Mouse (Mus musculus): ENCODE measurements around the gene Gm20388. TPM values are rescaled to one million over a fixed set of nuclear protein-coding genes. Genes with fewer than 3 reads are reported as not detected.
"Not testable (repeated sequence)": the region's sequence is repeated elsewhere in the genome, so short reads cannot be mapped to it uniquely, and the experiment has no call there.

The Gm20388 gene
- total RNA-seq, 2 experiments from 2014 or later: 10.3 to 10.6 TPM

GRCm38 (mm10) chr8:120322956-120323448 lies 412.4 kb downstream of the Gm20388 start:
- intact Hi-C loops (cut with DNase I): loop anchor here (5.0 kb wide), 1 partner anchor 39 kb away; no protein-coding TSS in a partner anchor

GRCm38 (mm10) chr8:120324555-120324954 lies 413.9 kb downstream of the Gm20388 start:
- intact Hi-C loops (cut with DNase I): loop anchor here (5.0 kb wide), 1 partner anchor 38 kb away; no protein-coding TSS in a partner anchor
- DNase-seq (ENCODE audit: low spot score in 2 of 2): no peak

More at GRCm38 (mm10) chr8:120322956-120323448, 412.4 kb downstream of the Gm20388 start:
- no peak for DNase-seq (ENCODE audit: low spot score in 2 of 2)

- intact Hi-C loops (cut with DNase I): no loop called here
- no peak for DNase-seq (ENCODE audit: low spot score in 2 of 2)
Measured at GRCm38 (mm10) chr8:120325172-120325767, 414.6 kb downstream of the Gm20388 start.

- DNase-seq (ENCODE audit: low spot score in 2 of 2): no peak
- intact Hi-C loops (cut with DNase I): no loop called here
Measured at GRCm38 (mm10) chr8:120327131-120327554, 416.5 kb downstream of the Gm20388 start.

- DNase-seq (ENCODE audit: low spot score in 2 of 2): no peak
- intact Hi-C loops (cut with DNase I): no loop called here
Measured at GRCm38 (mm10) chr8:120328361-120329022, 417.9 kb downstream of the Gm20388 start.

GRCm38 (mm10) chr8:120329030-120329748 lies 418.5 kb downstream of the Gm20388 start:
- DNase-seq (ENCODE audit: low spot score in 2 of 2): no peak
- intact Hi-C loops (cut with DNase I): no loop called here

GRCm38 (mm10) chr8:120331027-120331426 lies 420.4 kb downstream of the Gm20388 start:
- no peak for DNase-seq (ENCODE audit: low spot score in 2 of 2)
- intact Hi-C loops (cut with DNase I): no loop called here

- DNase-seq (ENCODE audit: low spot score in 2 of 2): no peak
- intact Hi-C loops (cut with DNase I): no loop called here
Measured at GRCm38 (mm10) chr8:120332379-120333229, 422.0 kb downstream of the Gm20388 start.

GRCm38 (mm10) chr8:120333681-120334080 lies 423.0 kb downstream of the Gm20388 start:
- intact Hi-C loops (cut with DNase I): no loop called here
- no peak for DNase-seq (ENCODE audit: low spot score in 2 of 2)

- DNase-seq (ENCODE audit: low spot score in 2 of 2); intact Hi-C loops (cut with DNase I): not testable (repeated sequence)
Measured at GRCm38 (mm10) chr8:120334261-120334660, 423.6 kb downstream of the Gm20388 start.

GRCm38 (mm10) chr8:120334878-120335261 lies 424.2 kb downstream of the Gm20388 start:
- intact Hi-C loops (cut with DNase I): no loop called here
- DNase-seq (ENCODE audit: low spot score in 2 of 2): no peak

GRCm38 (mm10) chr8:120335262-120336086 lies 424.8 kb downstream of the Gm20388 start:
- no peak for DNase-seq (ENCODE audit: low spot score in 2 of 2)
- intact Hi-C loops (cut with DNase I): no loop called here

GRCm38 (mm10) chr8:120336087-120336380 lies 425.4 kb downstream of the Gm20388 start:
- intact Hi-C loops (cut with DNase I): no loop called here
- no peak for DNase-seq (ENCODE audit: low spot score in 2 of 2)

- intact Hi-C loops (cut with DNase I): no loop called here
- no peak for DNase-seq (ENCODE audit: low spot score in 2 of 2)
Measured at GRCm38 (mm10) chr8:120336909-120337555, 426.4 kb downstream of the Gm20388 start.

- DNase-seq (ENCODE audit: low spot score in 2 of 2): no peak
- intact Hi-C loops (cut with DNase I): no loop called here
Measured at GRCm38 (mm10) chr8:120337627-120338026, 427.0 kb downstream of the Gm20388 start.

GRCm38 (mm10) chr8:120338678-120339077 lies 428.0 kb downstream of the Gm20388 start:
- no peak for DNase-seq (ENCODE audit: low spot score in 2 of 2)
- intact Hi-C loops (cut with DNase I): no loop called here

- DNase-seq (ENCODE audit: low spot score in 2 of 2): no peak
- intact Hi-C loops (cut with DNase I): no loop called here
Measured at GRCm38 (mm10) chr8:120339743-120340142, 429.1 kb downstream of the Gm20388 start.

GRCm38 (mm10) chr8:120341124-120341523 lies 430.5 kb downstream of the Gm20388 start:
- intact Hi-C loops (cut with DNase I): no loop called here
- no peak for DNase-seq (ENCODE audit: low spot score in 2 of 2)
